Mouse (Mus musculus): Measurements from ENCODE around the gene Arl10. TPM values are rescaled to one million over a fixed set of nuclear protein-coding genes. Genes with fewer than 3 reads are reported as not detected.
A peak's percentile ranks its signal among the peaks of the same experiment; 100 is the strongest.

Gene Arl10
- total and polyA plus RNA-seq, 3 experiments, result 6.2 to 8.9 (median 6.8) TPM

DNA sequence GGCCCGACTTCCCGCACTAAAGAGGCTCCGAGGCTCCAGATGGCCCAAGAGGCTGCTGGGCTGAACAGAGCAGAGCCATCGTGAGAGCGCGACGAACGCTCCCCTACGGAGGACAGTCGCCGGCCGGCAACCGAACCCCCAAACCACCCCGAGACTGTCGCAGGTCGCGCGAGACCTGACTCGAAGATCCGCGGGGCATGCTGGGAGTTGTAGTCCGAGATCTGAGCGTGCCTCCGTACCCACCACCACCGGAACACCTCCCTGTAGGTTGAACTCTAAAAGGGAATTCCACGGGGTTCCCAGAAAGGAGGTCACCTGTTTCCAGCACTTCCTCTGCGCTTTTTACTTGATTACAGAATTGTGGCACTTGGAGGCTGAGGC lies 9.6 kb upstream of the Arl10 start, which contains the start of gene 4833439L19Rik:
4833439L19Rik (minus strand) TSS at position 235 of the 381 bp plus-strand sequence.
- Histone ChIP-seq H3K4me3 (peak within 1 kb of the TSS; percentile 82), H3K4me1 (ENCODE audit: control insufficient read depth, insufficient read depth, low read length) (no peaks in the 10 kb centered on the region; the same call in 1 of the 2 replicates), H3K27me3 (ENCODE audit: control insufficient read depth, insufficient read depth, low read length) (no peaks in the 10 kb centered on the region), H3K79me2 (replicated peaks; ENCODE audit: control insufficient read depth, insufficient read depth, low read length) (peaks cover 5% of the 10 kb centered on the region), H3K36me3 (ENCODE audit: control insufficient read depth, insufficient read depth, low read length) (no peaks in the 10 kb centered on the region), H3K27ac (peak within 1 kb of the TSS; percentile 77), H3K9ac (ENCODE audit: low read depth, low read length) (peak within 1 kb of the TSS; percentile 85)
- WGBS, result under 1% methylated on average over 27 of the region's 27 CpGs
- TF ChIP-seq CTCF (IDR thresholded peaks at IDR 0.05) (no peak), POLR2A (IDR thresholded peaks at IDR 0.05; ENCODE audit: insufficient read depth, low read depth, low read length) (peak; percentile 86), EP300 (IDR thresholded peaks at IDR 0.05; ENCODE audit: insufficient read depth, low read depth, low read length) (0 out of 2 replicates have a peak, but pooled peaks have one; percentile 8)
- intact Hi-C loops (cut with DNase I), result loop anchor here (1.0 to 5.0 kb wide), 4 partner anchors 26 to 97 kb away; partner anchors contain the start of genes Faf2, Higd2a, Nop16 and Simc1
- peak; percentile 94 to 98 for DNase-seq

DNA sequence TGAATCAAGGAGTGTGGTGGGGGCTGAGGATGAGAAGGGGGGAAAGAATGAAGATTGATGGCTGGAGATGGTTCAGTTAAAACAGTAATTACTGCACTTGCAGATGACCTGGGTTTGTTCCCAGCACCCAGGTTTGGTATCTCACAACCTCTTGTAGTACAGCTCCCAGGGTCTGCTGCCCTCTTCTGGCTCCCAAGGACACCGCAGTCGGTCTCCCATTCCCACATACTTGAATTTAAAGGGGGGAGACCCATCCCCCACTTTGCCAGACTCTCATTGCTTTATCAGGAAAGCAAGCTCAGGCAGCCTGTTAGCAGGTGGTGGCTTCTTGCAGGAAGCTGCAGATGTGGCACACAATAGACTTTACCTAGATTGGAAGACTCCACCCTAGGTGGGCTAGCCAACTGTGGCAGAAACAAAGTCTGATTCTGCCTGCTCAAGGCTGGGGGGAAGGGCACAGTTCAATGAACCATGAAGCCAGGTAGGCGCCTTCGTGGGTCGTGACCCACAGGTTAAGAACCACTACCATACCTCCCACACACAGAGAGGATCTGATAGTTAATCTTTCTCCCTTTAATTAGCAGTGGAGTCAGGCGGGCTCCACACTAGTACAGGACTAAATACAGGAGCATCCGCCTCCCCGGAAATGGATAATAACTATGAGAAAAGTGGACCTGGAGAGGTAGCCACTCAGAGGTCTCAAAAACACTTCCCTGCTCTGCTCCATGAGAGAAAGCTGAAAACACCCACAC lies 9.0 kb upstream of the Arl10 start:
- peak; percentile 84 for TF ChIP-seq CTCF (IDR thresholded peaks at IDR 0.05)
- no peak for TF ChIP-seq EP300 (IDR thresholded peaks at IDR 0.05; ENCODE audit: insufficient read depth, low read depth, low read length)
- Histone ChIP-seq H3K27ac (peak overlapping the region; percentile 77), H3K4me3 (peak overlapping the region; percentile 82), H3K27me3 (ENCODE audit: control insufficient read depth, insufficient read depth, low read length) (no peaks in the 10 kb centered on the region), H3K79me2 (replicated peaks; ENCODE audit: control insufficient read depth, insufficient read depth, low read length) (peaks cover 5% of the 10 kb centered on the region), H3K4me1 (ENCODE audit: control insufficient read depth, insufficient read depth, low read length) (no peaks in the 10 kb centered on the region; the same call in 1 of the 2 replicates), H3K36me3 (ENCODE audit: control insufficient read depth, insufficient read depth, low read length) (no peaks in the 10 kb centered on the region), H3K9ac (ENCODE audit: low read depth, low read length) (no peak overlapping the region)
- 50% methylated on average over 8 of the region's 8 CpGs for WGBS
- peak; percentile 59 to 67 for DNase-seq
- intact Hi-C loops (cut with DNase I), result loop anchor here (1.0 to 5.0 kb wide), 4 partner anchors 25 to 97 kb away; partner anchors contain the start of genes Faf2, Higd2a, Nop16 and Simc1

- Histone ChIP-seq H3K27ac (no peak overlapping the region), H3K79me2 (replicated peaks; ENCODE audit: control insufficient read depth, insufficient read depth, low read length) (peaks cover 2% of the 10 kb centered on the region; the same call in 1 of the 2 replicates), H3K4me1 (ENCODE audit: control insufficient read depth, insufficient read depth, low read length) (no peaks in the 10 kb centered on the region; the same call in 1 of the 2 replicates), H3K4me3 (no peak overlapping the region), H3K9ac (ENCODE audit: low read depth, low read length) (no peak overlapping the region), H3K36me3 (ENCODE audit: control insufficient read depth, insufficient read depth, low read length) (no peaks in the 10 kb centered on the region), H3K27me3 (ENCODE audit: control insufficient read depth, insufficient read depth, low read length) (no peaks in the 10 kb centered on the region)
- DNase-seq, result no peak
- TF ChIP-seq CTCF (IDR thresholded peaks at IDR 0.05), result no peak
- no peak for TF ChIP-seq POLR2A (IDR thresholded peaks at IDR 0.05; ENCODE audit: insufficient read depth, low read depth, low read length)
- TF ChIP-seq EP300 (IDR thresholded peaks at IDR 0.05; ENCODE audit: insufficient read depth, low read depth, low read length), result no peak
- intact Hi-C loops (cut with DNase I), result loop anchor here (5.0 kb wide), 1 partner anchor 66 kb away; the partner anchor contains the start of gene Simc1
- WGBS, result 52% methylated on average over 5 of the region's 5 CpGs
Measured at GRCm38 (mm10) chr13:54568380-54568779, 6.4 kb upstream of the Arl10 start.

DNA sequence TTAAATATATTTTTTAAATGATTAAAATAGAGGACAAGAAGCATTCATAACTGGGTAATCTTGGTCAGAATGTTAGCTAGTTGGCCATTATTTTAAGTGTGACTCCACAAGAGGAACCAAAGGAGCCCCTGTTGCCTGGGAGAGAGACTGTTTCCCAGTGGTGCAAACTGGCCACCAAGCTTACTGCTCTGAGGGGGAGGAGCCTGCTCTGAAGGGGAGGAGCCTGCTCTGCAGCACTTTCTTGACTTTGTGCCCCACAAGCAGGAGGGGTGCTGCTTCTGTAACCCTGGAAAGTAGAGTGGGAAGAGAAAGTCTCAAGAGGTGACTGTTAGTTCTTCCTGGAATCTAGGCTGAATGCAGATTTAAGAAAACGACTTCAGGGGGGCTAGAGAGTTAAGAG lies 5.5 kb upstream of the Arl10 start:
- intact Hi-C loops (cut with DNase I), result loop anchor here (5.0 kb wide), 1 partner anchor 67 kb away; the partner anchor contains the start of gene Simc1
- no peak overlapping the region for H3K4me3 ChIP-seq
- no peak overlapping the region for H3K27ac ChIP-seq
- no peak for TF ChIP-seq CTCF (IDR thresholded peaks at IDR 0.05)
- no peak for TF ChIP-seq EP300 (IDR thresholded peaks at IDR 0.05; ENCODE audit: insufficient read depth, low read depth, low read length)
- TF ChIP-seq POLR2A (IDR thresholded peaks at IDR 0.05; ENCODE audit: insufficient read depth, low read depth, low read length), result no peak
- H3K36me3 ChIP-seq (ENCODE audit: control insufficient read depth, insufficient read depth, low read length), result no peaks in the 10 kb centered on the region
- no peak for DNase-seq
- no peak overlapping the region for H3K9ac ChIP-seq (ENCODE audit: low read depth, low read length)
- H3K4me1 ChIP-seq (ENCODE audit: control insufficient read depth, insufficient read depth, low read length), result peaks cover 1% of the 10 kb centered on the region; the same call in 1 of the 2 replicates
- WGBS, result 42% methylated on average over 1 of the region's 1 CpGs
- H3K79me2 ChIP-seq (replicated peaks; ENCODE audit: control insufficient read depth, insufficient read depth, low read length), result peaks cover 2% of the 10 kb centered on the region; the same call in 1 of the 2 replicates
- H3K27me3 ChIP-seq (ENCODE audit: control insufficient read depth, insufficient read depth, low read length), result no peaks in the 10 kb centered on the region

DNA sequence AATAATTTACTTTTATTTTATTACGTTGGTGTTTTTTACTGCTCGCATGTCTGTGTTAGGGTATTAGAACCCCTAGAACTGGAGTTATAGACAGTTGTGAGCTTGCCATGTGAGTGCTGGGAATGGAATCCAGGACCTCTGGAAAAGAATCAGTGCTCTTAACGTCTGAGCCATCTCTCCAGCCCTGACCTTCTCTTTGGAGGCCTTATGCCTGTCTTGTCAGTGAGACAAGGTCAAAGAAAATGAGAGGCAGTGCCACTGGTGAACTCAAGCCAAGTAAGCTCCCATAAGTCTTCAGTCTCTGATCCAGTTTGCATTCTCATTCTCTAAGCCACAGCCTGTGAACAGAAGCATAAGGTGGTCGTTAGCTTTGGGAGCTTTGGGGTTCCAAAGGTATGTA lies 4.1 kb upstream of the Arl10 start:
- intact Hi-C loops (cut with DNase I), result no loop called here
- no peak for DNase-seq
- no peaks in the 10 kb centered on the region for H3K27me3 ChIP-seq (ENCODE audit: control insufficient read depth, insufficient read depth, low read length)
- no peak overlapping the region for H3K4me3 ChIP-seq
- no peak overlapping the region for H3K9ac ChIP-seq (ENCODE audit: low read depth, low read length)
- TF ChIP-seq CTCF (IDR thresholded peaks at IDR 0.05) (no peak), EP300 (IDR thresholded peaks at IDR 0.05; ENCODE audit: insufficient read depth, low read depth, low read length) (no peak), POLR2A (IDR thresholded peaks at IDR 0.05; ENCODE audit: insufficient read depth, low read depth, low read length) (no peak)
- no peak overlapping the region for H3K27ac ChIP-seq
- 72% methylated on average over 4 of the region's 4 CpGs for WGBS
- peaks cover 1% of the 10 kb centered on the region; the same call in 1 of the 2 replicates for H3K4me1 ChIP-seq (ENCODE audit: control insufficient read depth, insufficient read depth, low read length)
- H3K79me2 ChIP-seq (replicated peaks; ENCODE audit: control insufficient read depth, insufficient read depth, low read length), result no peaks in the 10 kb centered on the region
- H3K36me3 ChIP-seq (ENCODE audit: control insufficient read depth, insufficient read depth, low read length), result no peaks in the 10 kb centered on the region

DNA sequence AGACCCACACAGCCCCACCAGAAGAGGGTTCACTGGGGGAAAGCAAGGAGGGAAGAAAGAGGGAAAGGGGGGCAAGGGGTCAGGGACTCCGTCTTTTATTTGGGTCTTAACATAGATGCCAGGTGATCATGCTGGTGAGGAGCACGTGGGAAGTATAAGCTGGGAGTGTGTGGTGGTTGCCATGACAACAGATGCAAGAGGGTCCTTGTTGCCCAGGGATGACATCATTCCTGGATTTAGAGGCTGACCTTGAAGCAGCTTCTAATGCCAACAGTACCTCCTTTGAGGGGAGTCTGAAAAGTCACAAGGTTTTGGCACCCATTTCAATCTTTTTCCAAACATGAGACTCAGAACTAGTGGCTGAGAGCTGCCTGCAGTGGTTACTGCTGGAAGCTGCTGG lies 3.2 kb upstream of the Arl10 start:
- H3K4me1 ChIP-seq (ENCODE audit: control insufficient read depth, insufficient read depth, low read length), result peaks cover 1% of the 10 kb centered on the region; the same call in 1 of the 2 replicates
- TF ChIP-seq POLR2A (IDR thresholded peaks at IDR 0.05; ENCODE audit: insufficient read depth, low read depth, low read length) (no peak), CTCF (IDR thresholded peaks at IDR 0.05) (no peak), EP300 (IDR thresholded peaks at IDR 0.05; ENCODE audit: insufficient read depth, low read depth, low read length) (no peak)
- 50% methylated on average over 2 of the region's 2 CpGs for whole genome bisulfite sequencing

More for the DNA sequence above, 3.2 kb upstream of the Arl10 start:
- DNase-seq, result no peak
- Histone ChIP-seq H3K27ac (no peak overlapping the region), H3K27me3 (ENCODE audit: control insufficient read depth, insufficient read depth, low read length) (no peaks in the 10 kb centered on the region), H3K79me2 (replicated peaks; ENCODE audit: control insufficient read depth, insufficient read depth, low read length) (no peaks in the 10 kb centered on the region), H3K4me3 (no peak overlapping the region), H3K36me3 (ENCODE audit: control insufficient read depth, insufficient read depth, low read length) (no peaks in the 10 kb centered on the region), H3K9ac (ENCODE audit: low read depth, low read length) (no peak overlapping the region)
- intact Hi-C loops (cut with DNase I), result no loop called here

Data from heart, adult 2 months (tissue).